In genomic region chr4:143108552-143108951, GRCm38 (mm10) we compare ENCODE assay signal across 15 mouse cellular contexts.
DNase-seq lines count a peak whose midpoint lies in the region; ATAC-seq lines count a peak whose summit lies in the region.
"Had no signal": no experiment of that assay in that cellular context is flagged by ENCODE, and none has a peak within 500 bp of the region (broad histone marks: within the 10 kb centered on the region; RNA-seq: fewer than 3 reads in every experiment).

No protein-coding gene starts in this region.

- peak; percentile 27 for DNase-seq in hindbrain, embryonic 10.5 days (ENCODE audit: low spot score)
- DNase-seq in neural tube, embryonic 10.5 days (ENCODE audit: extremely low spot score, low spot score) = peak; percentile 28
- no peak for DNase-seq in limb, embryonic 10.5 days (ENCODE audit: low spot score)
- DNase-seq in urinary bladder, postnatal 25 days (ENCODE audit: low spot score) = no peak
- DNase-seq in cerebellum, adult 11 months = no peak
- DNase-seq: cerebellum, postnatal 25 days; gastrocnemius, postnatal 36 days; liver; liver, postnatal 0 days; lung, postnatal 36 days; thymus, adult 2 months had no signal

- peak overlapping the region; percentile 66 for H3K27ac ChIP-seq in hindbrain, embryonic 10.5 days
- no peak overlapping the region for H3K27ac ChIP-seq in hindbrain, embryonic 13.5 days
- H3K27ac ChIP-seq in neural tube, embryonic 15.5 days (replicated peaks) = no peak overlapping the region
- H3K27ac ChIP-seq in kidney, embryonic 14.5 days (ENCODE audit: low read depth, low read length) = peak overlapping the region; percentile 30; the same call in 1 of the 2 replicates
- H3K27ac ChIP-seq in limb, embryonic 10.5 days = peak overlapping the region; percentile 26; the same call in 1 of the 2 replicates
- H3K27ac ChIP-seq: hindbrain, embryonic 15.5 days had no signal

- peaks cover 45% of the 10 kb centered on the region for H3K4me1 ChIP-seq in hindbrain, embryonic 10.5 days (replicated peaks)
- H3K4me1 ChIP-seq in hindbrain, embryonic 13.5 days (replicated peaks) = peaks cover 30% of the 10 kb centered on the region
- peaks cover 22% of the 10 kb centered on the region for H3K4me1 ChIP-seq in neural tube, embryonic 15.5 days
- H3K4me1 ChIP-seq in kidney, embryonic 14.5 days (ENCODE audit: control insufficient read depth, insufficient read depth, low read length) = peaks cover 16% of the 10 kb centered on the region; the same call in 1 of the 2 replicates
- H3K4me1 ChIP-seq in limb, embryonic 10.5 days = peaks cover 50% of the 10 kb centered on the region

- H3K4me2 ChIP-seq in hindbrain, embryonic 13.5 days = no peak overlapping the region
- no peak overlapping the region for H3K4me2 ChIP-seq in neural tube, embryonic 15.5 days
- no peak overlapping the region for H3K4me2 ChIP-seq in kidney, embryonic 14.5 days (replicated peaks; ENCODE audit: low read depth, low read length)
- H3K4me2 ChIP-seq: hindbrain, embryonic 15.5 days had no signal

- WGBS in hindbrain, embryonic 10.5 days = 44% methylated on average over 9 of the region's 9 CpGs
- 44% methylated on average over 9 of the region's 9 CpGs for WGBS in hindbrain, embryonic 13.5 days
- WGBS in neural tube, embryonic 15.5 days = 32% methylated on average over 9 of the region's 9 CpGs
- 19% methylated on average over 9 of the region's 9 CpGs for WGBS in kidney, embryonic 14.5 days
- WGBS in limb, embryonic 10.5 days = 18% methylated on average over 9 of the region's 9 CpGs

- no peaks in the 10 kb centered on the region for H3K27me3 ChIP-seq in hindbrain, embryonic 10.5 days (ENCODE audit: insufficient read depth, poor library complexity, severe bottlenecking)
- no peaks in the 10 kb centered on the region for H3K27me3 ChIP-seq in hindbrain, embryonic 13.5 days
- no peaks in the 10 kb centered on the region for H3K27me3 ChIP-seq in neural tube, embryonic 15.5 days (replicated peaks)
- no peaks in the 10 kb centered on the region for H3K27me3 ChIP-seq in kidney, embryonic 14.5 days (ENCODE audit: control insufficient read depth, insufficient read depth, low read length)
- no peaks in the 10 kb centered on the region for H3K27me3 ChIP-seq in limb, embryonic 10.5 days (ENCODE audit: low read depth, poor library complexity, severe bottlenecking)
- H3K27me3 ChIP-seq: hindbrain, embryonic 15.5 days had no signal

- no peaks in the 10 kb centered on the region for H3K9me3 ChIP-seq in hindbrain, embryonic 10.5 days
- H3K9me3 ChIP-seq in hindbrain, embryonic 13.5 days = no peaks in the 10 kb centered on the region
- H3K9me3 ChIP-seq in neural tube, embryonic 15.5 days (replicated peaks) = no peaks in the 10 kb centered on the region
- no peaks in the 10 kb centered on the region for H3K9me3 ChIP-seq in kidney, embryonic 14.5 days (ENCODE audit: control insufficient read depth, low read length)
- no peaks in the 10 kb centered on the region for H3K9me3 ChIP-seq in limb, embryonic 10.5 days (replicated peaks)
- H3K9me3 ChIP-seq: hindbrain, embryonic 15.5 days had no signal

- ATAC-seq in hindbrain, embryonic 13.5 days (ENCODE audit: low FRiP score) = no peak
- ATAC-seq in neural tube, embryonic 15.5 days (ENCODE audit: low FRiP score) = no peak
- no peak for ATAC-seq in kidney, embryonic 14.5 days (ENCODE audit: low FRiP score, low TSS enrichment)
- ATAC-seq: liver, postnatal 0 days had no signal

- H3K36me3 ChIP-seq in hindbrain, embryonic 10.5 days = peaks cover 55% of the 10 kb centered on the region
- H3K36me3 ChIP-seq in hindbrain, embryonic 13.5 days = peaks cover 53% of the 10 kb centered on the region
- H3K36me3 ChIP-seq in neural tube, embryonic 15.5 days = peaks cover 32% of the 10 kb centered on the region
- H3K36me3 ChIP-seq in kidney, embryonic 14.5 days (ENCODE audit: control insufficient read depth, insufficient read depth, low read length) = peaks cover 28% of the 10 kb centered on the region
- peaks cover 44% of the 10 kb centered on the region for H3K36me3 ChIP-seq in limb, embryonic 10.5 days

- H3K4me3 ChIP-seq in hindbrain, embryonic 10.5 days = no peak overlapping the region
- no peak overlapping the region for H3K4me3 ChIP-seq in hindbrain, embryonic 13.5 days
- no peak overlapping the region for H3K4me3 ChIP-seq in neural tube, embryonic 15.5 days (replicated peaks)
- H3K4me3 ChIP-seq in kidney, embryonic 14.5 days (ENCODE audit: low read length) = no peak overlapping the region
- no peak overlapping the region for H3K4me3 ChIP-seq in limb, embryonic 10.5 days
- H3K4me3 ChIP-seq: hindbrain, embryonic 15.5 days had no signal

- H3K9ac ChIP-seq in hindbrain, embryonic 13.5 days = no peak overlapping the region
- H3K9ac ChIP-seq in neural tube, embryonic 15.5 days (replicated peaks) = no peak overlapping the region
- no peak overlapping the region for H3K9ac ChIP-seq in kidney, embryonic 14.5 days (ENCODE audit: low read depth, low read length)
- H3K9ac ChIP-seq: hindbrain, embryonic 15.5 days; liver, postnatal 0 days had no signal

Comparison
In these comparisons a context has a peak if more than half of its experiments do, and no peak if none do; other contexts are left out.
1. H3K27ac ChIP-seq: peak in hindbrain, embryonic 10.5 days (single experiment), kidney, embryonic 14.5 days (single experiment) and limb, embryonic 10.5 days (single experiment); none in hindbrain, embryonic 13.5 days (single experiment) and neural tube, embryonic 15.5 days (single experiment).
2. DNase-seq: peak in hindbrain, embryonic 10.5 days (single experiment) and neural tube, embryonic 10.5 days (single experiment); none in limb, embryonic 10.5 days (single experiment), urinary bladder, postnatal 25 days (single experiment) and cerebellum, adult 11 months (single experiment).